Mouse (Mus musculus) midbrain, embryonic 14.5 days (tissue): Measurements from ENCODE around the gene Ppil4. TPM values are rescaled to one million over a fixed set of nuclear protein-coding genes. Genes with fewer than 3 reads are reported as not detected.

Experiments
- ATAC-seq: fragments of 200-750 bp; cut with Nextera tagmentation; 2 replicates; pipeline ENCODE4 v1.8.0; 2017; ENCODE audit warnings: moderate number of reproducible peaks, moderate library complexity; ENCODE audit not compliant: low FRiP score, low TSS enrichment
- DNase-seq: peaks from one replicate; pipeline ENCODE4 v3.0.0-alpha.2; 2015
- H3K27ac ChIP-seq: fragments of 300-500 bp; sonication (generic); replicated peaks from 2 replicates; pipeline ENCODE4 v1.5.1; 2014; ENCODE audit warnings: mild to moderate bottlenecking, low read depth, low read length, moderate library complexity
- H3K27me3 ChIP-seq: fragments of 300-500 bp; sonication (generic); 2 replicates; pipeline ENCODE4 v1.6.1; 2014; ENCODE audit warnings: low read length, control low read depth, mixed read lengths; ENCODE audit not compliant: control insufficient read depth, insufficient read depth
- H3K36me3 ChIP-seq: fragments of 300-500 bp; sonication (generic); 2 replicates; pipeline ENCODE4 v1.6.1; 2014; ENCODE audit warnings: low read length, control low read depth; ENCODE audit not compliant: control insufficient read depth, insufficient read depth
- H3K4me1 ChIP-seq: fragments of 300-500 bp; sonication (generic); 2 replicates; pipeline ENCODE4 v1.6.1; 2014; ENCODE audit warnings: mild to moderate bottlenecking, antibody characterized with exemption, low read length, control low read depth; ENCODE audit not compliant: control insufficient read depth, insufficient read depth
- H3K4me2 ChIP-seq: fragments of 300-500 bp; sonication (generic); 2 replicates; pipeline ENCODE4 v1.6.1; 2014; ENCODE audit warnings: mild to moderate bottlenecking, low read length, moderate library complexity
- H3K4me3 ChIP-seq: fragments of 300-500 bp; sonication (generic); replicated peaks from 2 replicates; pipeline ENCODE4 v1.5.1; 2014; ENCODE audit warnings: low read depth, low read length
- H3K9ac ChIP-seq: fragments of 300-500 bp; sonication (generic); replicated peaks from 2 replicates; pipeline ENCODE4 v1.6.1; 2014; ENCODE audit warnings: mild to moderate bottlenecking, low read length, moderate library complexity
- H3K9me3 ChIP-seq: fragments of 300-500 bp; sonication (generic); 2 replicates; pipeline ENCODE4 v1.6.1; 2016; ENCODE audit warnings: low read length, control low read depth, mixed read lengths; ENCODE audit not compliant: control insufficient read depth
- WGBS: fragments of 180-500 bp; shearing (Covaris S2); extraction: QIAGEN DNeasy Blood & Tissue Kit; methylation state at CpG from one replicate; pipeline ENCODE4 v1.1.7; 2014; 5-methylcytosine and 5-hydroxymethylcytosine counted together
- polyA plus RNA-seq: library from polyadenylated mRNA; unstranded; fragments of >200 nt; fragmentation: Nextera tagmentation; extraction: Ambion mirVana; gene quantifications from 2 replicates; pipeline ENCODE4 v1.2.1, GENCODE M21; 2014

The Ppil4 gene
- polyA plus RNA-seq, 1 experiment from 2014 or later = 51.9 TPM

- H3K4me2 ChIP-seq = peak overlapping the region; percentile 69
- no peaks in the 10 kb centered on the region for H3K4me1 ChIP-seq
- H3K9ac ChIP-seq = peak overlapping the region; percentile 81
- H3K4me3 ChIP-seq = peak overlapping the region; percentile 82
- ATAC-seq (peak; percentile 94), DNase-seq (peak; percentile 93)
- under 1% methylated on average over 74 of the region's 77 CpGs for WGBS
- H3K27ac ChIP-seq = peak overlapping the region; percentile 63
- H3K27me3 ChIP-seq = no peaks in the 10 kb centered on the region
- H3K36me3 ChIP-seq = peaks cover 14% of the 10 kb centered on the region; the same call in 1 of the 2 replicates
- H3K9me3 ChIP-seq = no peaks in the 10 kb centered on the region
Observed at GRCm38 (mm10) chr10:7780238-7781176, 12.2 kb upstream of the Ppil4 start.

DNA sequence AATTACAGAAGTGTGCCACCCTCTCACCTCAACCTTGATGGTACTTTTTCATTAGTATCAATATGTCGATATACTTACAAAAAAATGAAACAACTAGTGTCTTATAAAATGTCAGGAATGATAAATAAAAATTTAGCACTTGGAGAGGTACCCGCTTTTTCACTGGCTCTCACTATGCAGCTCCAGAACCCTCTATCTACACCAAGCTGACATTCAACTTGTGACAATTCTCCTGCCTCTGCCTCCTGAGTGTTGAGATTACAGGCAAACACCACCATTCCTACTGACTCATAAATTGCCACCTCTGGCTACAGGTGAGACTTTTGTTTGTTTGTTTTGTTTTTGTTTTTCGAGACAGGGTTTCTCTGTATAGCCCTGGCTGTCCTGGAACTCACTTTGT lies 11.5 kb upstream of the Ppil4 start:
- H3K36me3 ChIP-seq = peaks cover 10% of the 10 kb centered on the region; the same call in 1 of the 2 replicates
- 56% methylated on average over 3 of the region's 3 CpGs for WGBS

GRCm38 (mm10) chr10:7787319-7787718 lies 5.4 kb upstream of the Ppil4 start:
- H3K4me3 ChIP-seq = no peak overlapping the region
- no peaks in the 10 kb centered on the region for H3K4me1 ChIP-seq
- no peak overlapping the region for H3K9ac ChIP-seq
- 51% methylated on average over 2 of the region's 2 CpGs for WGBS
- no peak overlapping the region for H3K4me2 ChIP-seq
- peaks cover 9% of the 10 kb centered on the region for H3K36me3 ChIP-seq
- ATAC-seq = no peak
- no peak for DNase-seq
- no peak overlapping the region for H3K27ac ChIP-seq
- no peaks in the 10 kb centered on the region for H3K9me3 ChIP-seq
- H3K27me3 ChIP-seq = no peaks in the 10 kb centered on the region

More for the DNA sequence above, 11.5 kb upstream of the Ppil4 start:
- Histone ChIP-seq H3K4me3 (peak overlapping the region; percentile 82), H3K4me2 (peak overlapping the region; percentile 69), H3K9ac (peak overlapping the region; percentile 81; the same call in 1 of the 2 replicates), H3K4me1 (no peaks in the 10 kb centered on the region), H3K27me3 (no peaks in the 10 kb centered on the region), H3K27ac (no peak overlapping the region), H3K9me3 (no peaks in the 10 kb centered on the region)
- peak; percentile 15; the same call in 1 of the 2 replicates for ATAC-seq
- no peak for DNase-seq

DNA sequence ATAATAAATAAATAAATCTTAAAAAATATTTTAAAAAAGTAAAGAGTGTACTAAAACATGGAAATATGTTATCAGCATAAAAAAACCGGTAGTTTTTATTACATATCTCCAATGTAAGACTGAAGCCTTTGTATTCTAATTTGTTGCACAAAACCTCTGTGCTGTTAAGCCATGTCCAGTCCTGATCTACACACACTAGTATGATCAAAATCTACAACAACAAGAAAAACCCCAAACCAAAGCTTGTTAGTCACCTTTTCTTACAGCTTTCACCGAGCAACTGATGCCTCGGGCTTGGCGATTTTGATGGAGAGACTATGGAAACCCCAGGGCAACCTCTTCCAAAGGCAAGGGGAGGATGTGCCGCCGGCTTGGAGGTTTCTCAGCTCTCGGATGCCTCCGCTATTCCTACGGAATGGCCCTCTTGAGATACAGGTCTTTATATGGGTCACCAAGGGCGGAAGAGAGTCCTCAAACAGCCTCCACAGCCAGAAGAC lies 389 bp upstream of the Ppil4 start:
- no peaks in the 10 kb centered on the region for H3K27me3 ChIP-seq
- H3K4me2 ChIP-seq = peak overlapping the region; percentile 61
- 2% methylated on average over 10 of the region's 10 CpGs for WGBS
- peak overlapping the region; percentile 83 for H3K27ac ChIP-seq
- peaks cover 21% of the 10 kb centered on the region for H3K36me3 ChIP-seq
- H3K9ac ChIP-seq = peak overlapping the region; percentile 82
- H3K4me1 ChIP-seq = peaks cover 10% of the 10 kb centered on the region
- no peak for DNase-seq
- H3K9me3 ChIP-seq = no peaks in the 10 kb centered on the region
- peak; percentile 16 for ATAC-seq
- H3K4me3 ChIP-seq = peak overlapping the region; percentile 92

GRCm38 (mm10) chr10:7801258-7801657 lies 8.6 kb downstream of the Ppil4 start:
- no peak overlapping the region for H3K9ac ChIP-seq
- peaks cover 88% of the 10 kb centered on the region for H3K36me3 ChIP-seq
- no peaks in the 10 kb centered on the region for H3K27me3 ChIP-seq

DNA sequence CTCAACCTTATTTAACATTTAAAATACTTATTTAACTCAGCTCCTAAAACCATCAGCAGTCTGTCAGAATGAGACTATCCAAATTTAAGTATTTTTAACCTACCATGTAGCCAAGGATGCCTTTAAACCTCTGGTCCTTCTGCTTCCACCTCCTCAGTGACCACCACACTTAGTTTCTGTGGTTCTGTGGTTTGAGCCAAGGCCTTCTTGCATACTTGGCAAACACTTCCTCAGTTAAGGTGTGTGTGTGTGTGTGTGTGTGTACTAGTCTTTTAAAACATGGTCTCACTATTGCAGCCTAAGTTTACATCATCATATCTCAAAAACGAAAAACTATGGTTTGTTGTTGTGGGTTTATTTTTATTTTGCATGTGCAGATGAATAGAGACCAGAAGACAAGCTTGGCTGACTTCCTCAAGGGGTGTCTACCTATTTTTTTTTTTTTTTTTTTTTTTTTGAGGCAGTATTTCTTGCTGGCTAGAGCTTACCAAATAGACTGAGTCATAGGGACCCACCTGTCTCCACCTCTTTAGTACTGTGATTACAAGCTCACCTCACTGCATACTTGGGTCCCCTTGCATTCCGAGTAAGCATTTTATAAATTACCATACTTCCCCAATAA lies 9.9 kb downstream of the Ppil4 start:
- 92% methylated on average over 2 of the region's 2 CpGs for WGBS
- H3K36me3 ChIP-seq = peaks cover 84% of the 10 kb centered on the region
- ATAC-seq = no peak

More at GRCm38 (mm10) chr10:7801258-7801657, 8.6 kb downstream of the Ppil4 start:
- Histone ChIP-seq H3K9me3 (no peaks in the 10 kb centered on the region), H3K4me2 (no peak overlapping the region), H3K27ac (no peak overlapping the region), H3K4me1 (no peaks in the 10 kb centered on the region), H3K4me3 (no peak overlapping the region)
- no peak for DNase-seq
- 96% methylated on average over 3 of the region's 3 CpGs for WGBS
- no peak for ATAC-seq

GRCm38 (mm10) chr10:7809937-7810336 lies 17.2 kb downstream of the Ppil4 start:
- peak; percentile 34; the same call in 1 of the 2 replicates for ATAC-seq
- no peaks in the 10 kb centered on the region for H3K27me3 ChIP-seq
- DNase-seq = peak; percentile 83
- H3K9ac ChIP-seq = no peak overlapping the region
- 48% methylated on average over 2 of the region's 2 CpGs for WGBS
- no peaks in the 10 kb centered on the region for H3K9me3 ChIP-seq
- H3K27ac ChIP-seq = no peak overlapping the region
- no peak overlapping the region for H3K4me3 ChIP-seq
- H3K4me1 ChIP-seq = no peaks in the 10 kb centered on the region
- H3K4me2 ChIP-seq = no peak overlapping the region
- peaks cover 65% of the 10 kb centered on the region for H3K36me3 ChIP-seq

More for the DNA sequence above, 9.9 kb downstream of the Ppil4 start:
- H3K9me3 ChIP-seq = no peaks in the 10 kb centered on the region
- H3K9ac ChIP-seq = no peak overlapping the region
- H3K27ac ChIP-seq = no peak overlapping the region
- no peak overlapping the region for H3K4me3 ChIP-seq
- no peak for DNase-seq
- no peak overlapping the region for H3K4me2 ChIP-seq
- no peaks in the 10 kb centered on the region for H3K4me1 ChIP-seq
- no peaks in the 10 kb centered on the region for H3K27me3 ChIP-seq

DNA sequence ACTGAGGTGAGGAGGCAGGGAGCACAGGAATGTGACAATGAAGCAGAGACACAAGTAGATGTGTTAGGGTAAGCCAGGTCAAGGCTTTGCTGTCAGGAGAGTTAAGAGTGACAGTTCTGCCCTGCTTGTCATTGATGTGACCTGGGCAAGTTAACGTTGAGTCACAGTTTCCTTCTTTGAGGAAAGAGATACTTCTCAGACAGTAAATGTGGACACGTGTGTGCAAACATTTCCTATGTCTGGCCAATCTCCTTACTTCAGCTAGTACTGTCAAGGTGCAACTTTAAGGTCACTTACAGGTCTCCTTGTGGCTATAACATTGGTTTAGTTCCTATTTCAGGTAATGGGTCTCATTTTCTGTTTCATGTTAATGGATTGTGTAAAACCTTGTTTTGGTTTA lies 23.8 kb downstream of the Ppil4 start:
- no peaks in the 10 kb centered on the region for H3K4me1 ChIP-seq
- H3K27ac ChIP-seq = no peak overlapping the region
- no peak for DNase-seq
- H3K9ac ChIP-seq = no peak overlapping the region
- no peaks in the 10 kb centered on the region for H3K9me3 ChIP-seq
- 92% methylated on average over 2 of the region's 2 CpGs for WGBS
- ATAC-seq = no peak
- H3K27me3 ChIP-seq = no peaks in the 10 kb centered on the region
- H3K4me2 ChIP-seq = no peak overlapping the region
- H3K4me3 ChIP-seq = no peak overlapping the region
- H3K36me3 ChIP-seq = peaks cover 60% of the 10 kb centered on the region
